Mouse (Mus musculus): ENCODE results near the gene Tmem178b. TPM values are rescaled to one million over a fixed set of nuclear protein-coding genes. Genes with fewer than 3 reads are reported as not detected.

The Tmem178b gene
- polyA plus RNA-seq, 1 experiment from 2014 or later = 0.63 TPM

- no peaks in the 10 kb centered on the region for H3K27me3 ChIP-seq
- ATAC-seq (ENCODE audit: insufficient number of reproducible peaks, low FRiP score, low TSS enrichment, low read depth) = no peak
These were observed 239.4 kb downstream of the Tmem178b start for GRCm38 (mm10) chr6:40112488-40112887.

GRCm38 (mm10) chr6:40116225-40116624, 243.2 kb downstream of the Tmem178b start:
- no peak for ATAC-seq (ENCODE audit: insufficient number of reproducible peaks, low FRiP score, low TSS enrichment, low read depth)
- 47% methylated on average over 3 of the region's 3 CpGs for WGBS
- H3K36me3 ChIP-seq = no peaks in the 10 kb centered on the region
- no peaks in the 10 kb centered on the region for H3K9me3 ChIP-seq
- no peaks in the 10 kb centered on the region for H3K4me1 ChIP-seq
- H3K27me3 ChIP-seq = no peaks in the 10 kb centered on the region
- no peak overlapping the region for H3K27ac ChIP-seq
- no peak overlapping the region for H3K9ac ChIP-seq
- H3K4me3 ChIP-seq = no peak overlapping the region
- no peak overlapping the region for H3K4me2 ChIP-seq

More at GRCm38 (mm10) chr6:40112488-40112887, 239.4 kb downstream of the Tmem178b start:
- no peaks in the 10 kb centered on the region for H3K9me3 ChIP-seq
- H3K4me3 ChIP-seq = no peak overlapping the region
- no peak overlapping the region for H3K27ac ChIP-seq
- no peaks in the 10 kb centered on the region for H3K4me1 ChIP-seq
- H3K4me2 ChIP-seq = no peak overlapping the region
- no peaks in the 10 kb centered on the region for H3K36me3 ChIP-seq
- H3K9ac ChIP-seq = no peak overlapping the region
- 63% methylated on average over 10 of the region's 10 CpGs for WGBS

- Histone ChIP-seq H3K9ac (no peak overlapping the region), H3K36me3 (no peaks in the 10 kb centered on the region), H3K27me3 (no peaks in the 10 kb centered on the region), H3K27ac (no peak overlapping the region), H3K4me3 (no peak overlapping the region), H3K9me3 (no peaks in the 10 kb centered on the region), H3K4me2 (no peak overlapping the region), H3K4me1 (no peaks in the 10 kb centered on the region)
- WGBS = 84% methylated on average over 2 of the region's 2 CpGs
- no peak for ATAC-seq (ENCODE audit: insufficient number of reproducible peaks, low FRiP score, low TSS enrichment, low read depth)
These were observed 247.1 kb downstream of the Tmem178b start for GRCm38 (mm10) chr6:40120176-40120575.

GRCm38 (mm10) chr6:40121494-40121893, 248.4 kb downstream of the Tmem178b start:
- H3K9ac ChIP-seq = no peak overlapping the region
- no peak overlapping the region for H3K27ac ChIP-seq
- WGBS = 62% methylated on average over 4 of the region's 4 CpGs
- no peaks in the 10 kb centered on the region for H3K4me1 ChIP-seq
- no peak overlapping the region for H3K4me2 ChIP-seq
- H3K9me3 ChIP-seq = no peaks in the 10 kb centered on the region
- no peaks in the 10 kb centered on the region for H3K27me3 ChIP-seq
- H3K36me3 ChIP-seq = no peaks in the 10 kb centered on the region
- H3K4me3 ChIP-seq = no peak overlapping the region
- no peak for ATAC-seq (ENCODE audit: insufficient number of reproducible peaks, low FRiP score, low TSS enrichment, low read depth)

DNA sequence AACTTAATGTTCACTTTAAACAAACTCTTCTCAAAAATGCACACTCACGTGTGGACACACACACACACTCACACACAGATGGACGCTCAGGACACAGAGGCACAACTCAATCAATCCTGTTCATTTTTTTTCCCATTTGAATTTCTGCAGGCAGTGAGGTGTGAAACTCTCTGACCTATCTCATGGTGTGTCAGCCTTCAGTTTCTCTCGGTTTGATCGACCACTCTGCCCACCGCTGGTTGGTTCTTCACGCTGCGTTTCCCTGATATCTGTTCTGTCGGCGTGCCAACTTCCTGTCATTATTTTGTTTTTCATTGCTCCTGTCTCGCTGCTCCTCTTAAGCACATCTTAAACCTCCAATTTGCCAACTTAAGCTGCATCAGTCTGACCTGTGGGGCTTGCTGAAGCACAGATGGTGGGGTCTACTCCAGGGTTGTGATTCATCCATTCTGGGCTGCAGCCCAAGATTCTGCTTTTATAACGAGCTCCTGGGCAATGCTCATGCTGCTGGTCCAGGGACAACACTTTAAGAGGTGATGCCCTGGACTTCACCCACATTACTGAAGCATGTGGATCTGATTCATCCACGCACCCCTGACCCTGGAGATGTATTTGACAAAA, 250.1 kb downstream of the Tmem178b start:
- no peaks in the 10 kb centered on the region for H3K36me3 ChIP-seq
- H3K4me1 ChIP-seq = no peaks in the 10 kb centered on the region
- no peak overlapping the region for H3K9ac ChIP-seq
- H3K27me3 ChIP-seq = no peaks in the 10 kb centered on the region
- no peak overlapping the region for H3K4me3 ChIP-seq
- ATAC-seq (ENCODE audit: insufficient number of reproducible peaks, low FRiP score, low TSS enrichment, low read depth) = no peak
- WGBS = 64% methylated on average over 12 of the region's 12 CpGs
- H3K4me2 ChIP-seq = no peak overlapping the region
- no peaks in the 10 kb centered on the region for H3K9me3 ChIP-seq
- no peak overlapping the region for H3K27ac ChIP-seq

GRCm38 (mm10) chr6:40123960-40124359, 250.9 kb downstream of the Tmem178b start:
- no peaks in the 10 kb centered on the region for H3K27me3 ChIP-seq
- no peaks in the 10 kb centered on the region for H3K4me1 ChIP-seq
- H3K36me3 ChIP-seq = no peaks in the 10 kb centered on the region
- H3K4me2 ChIP-seq = no peak overlapping the region
- no peak overlapping the region for H3K4me3 ChIP-seq
- H3K9me3 ChIP-seq = no peaks in the 10 kb centered on the region
- ATAC-seq (ENCODE audit: insufficient number of reproducible peaks, low FRiP score, low TSS enrichment, low read depth) = no peak
- H3K27ac ChIP-seq = no peak overlapping the region
- no peak overlapping the region for H3K9ac ChIP-seq

GRCm38 (mm10) chr6:40128716-40129115, 255.6 kb downstream of the Tmem178b start:
- no peaks in the 10 kb centered on the region for H3K4me1 ChIP-seq
- H3K9ac ChIP-seq = no peak overlapping the region
- H3K4me3 ChIP-seq = no peak overlapping the region
- no peak for ATAC-seq (ENCODE audit: insufficient number of reproducible peaks, low FRiP score, low TSS enrichment, low read depth)
- H3K27ac ChIP-seq = no peak overlapping the region
- no peaks in the 10 kb centered on the region for H3K27me3 ChIP-seq
- 83% methylated on average over 6 of the region's 6 CpGs for WGBS
- no peak overlapping the region for H3K4me2 ChIP-seq
- no peaks in the 10 kb centered on the region for H3K9me3 ChIP-seq
- H3K36me3 ChIP-seq = no peaks in the 10 kb centered on the region

GRCm38 (mm10) chr6:40131936-40132335, 258.9 kb downstream of the Tmem178b start:
- WGBS = 88% methylated on average over 1 of the region's 1 CpGs
- Histone ChIP-seq H3K9ac (no peak overlapping the region), H3K9me3 (no peaks in the 10 kb centered on the region), H3K27me3 (no peaks in the 10 kb centered on the region), H3K4me1 (no peaks in the 10 kb centered on the region), H3K4me2 (no peak overlapping the region), H3K36me3 (no peaks in the 10 kb centered on the region), H3K27ac (no peak overlapping the region), H3K4me3 (no peak overlapping the region)
- ATAC-seq (ENCODE audit: insufficient number of reproducible peaks, low FRiP score, low TSS enrichment, low read depth) = no peak

- Histone ChIP-seq H3K4me1 (no peaks in the 10 kb centered on the region), H3K9ac (no peak overlapping the region), H3K36me3 (no peaks in the 10 kb centered on the region), H3K27ac (no peak overlapping the region), H3K4me2 (no peak overlapping the region), H3K27me3 (no peaks in the 10 kb centered on the region), H3K4me3 (no peak overlapping the region), H3K9me3 (no peaks in the 10 kb centered on the region)
- 79% methylated on average over 6 of the region's 6 CpGs for WGBS
- ATAC-seq (ENCODE audit: insufficient number of reproducible peaks, low FRiP score, low TSS enrichment, low read depth) = no peak
These were observed 260.4 kb downstream of the Tmem178b start for GRCm38 (mm10) chr6:40133436-40133835.

- Histone ChIP-seq H3K4me3 (no peak overlapping the region), H3K9me3 (no peaks in the 10 kb centered on the region), H3K36me3 (no peaks in the 10 kb centered on the region), H3K4me2 (no peak overlapping the region), H3K9ac (no peak overlapping the region), H3K4me1 (no peaks in the 10 kb centered on the region), H3K27ac (no peak overlapping the region), H3K27me3 (no peaks in the 10 kb centered on the region)
- WGBS = 63% methylated on average over 6 of the region's 6 CpGs
- ATAC-seq (ENCODE audit: insufficient number of reproducible peaks, low FRiP score, low TSS enrichment, low read depth) = no peak
These were observed 262.6 kb downstream of the Tmem178b start for GRCm38 (mm10) chr6:40135716-40136115.

DNA sequence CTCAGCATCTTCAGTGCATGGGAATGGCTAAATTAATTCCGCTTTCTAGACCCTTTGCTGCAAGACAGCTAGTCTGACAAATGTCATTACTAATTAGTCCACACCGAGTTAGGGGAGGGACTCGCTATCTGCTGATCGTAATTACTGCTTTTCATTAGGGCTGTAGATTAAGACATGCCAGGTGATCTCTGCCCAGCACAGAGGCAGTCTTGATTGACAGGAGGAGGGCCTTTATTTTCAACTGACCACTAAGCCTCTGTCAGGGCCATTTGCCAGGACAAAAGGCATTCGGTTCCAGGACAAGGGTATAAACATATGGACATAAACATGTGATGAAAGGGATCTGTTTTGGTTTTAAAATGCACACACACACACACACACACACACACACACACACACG, 264.3 kb downstream of the Tmem178b start:
- no peaks in the 10 kb centered on the region for H3K36me3 ChIP-seq
- no peak for ATAC-seq (ENCODE audit: insufficient number of reproducible peaks, low FRiP score, low TSS enrichment, low read depth)
- 58% methylated on average over 6 of the region's 6 CpGs for WGBS
- no peaks in the 10 kb centered on the region for H3K4me1 ChIP-seq
- H3K27ac ChIP-seq = no peak overlapping the region
- no peaks in the 10 kb centered on the region for H3K9me3 ChIP-seq
- no peak overlapping the region for H3K4me2 ChIP-seq
- H3K4me3 ChIP-seq = no peak overlapping the region
- no peaks in the 10 kb centered on the region for H3K27me3 ChIP-seq
- no peak overlapping the region for H3K9ac ChIP-seq

DNA sequence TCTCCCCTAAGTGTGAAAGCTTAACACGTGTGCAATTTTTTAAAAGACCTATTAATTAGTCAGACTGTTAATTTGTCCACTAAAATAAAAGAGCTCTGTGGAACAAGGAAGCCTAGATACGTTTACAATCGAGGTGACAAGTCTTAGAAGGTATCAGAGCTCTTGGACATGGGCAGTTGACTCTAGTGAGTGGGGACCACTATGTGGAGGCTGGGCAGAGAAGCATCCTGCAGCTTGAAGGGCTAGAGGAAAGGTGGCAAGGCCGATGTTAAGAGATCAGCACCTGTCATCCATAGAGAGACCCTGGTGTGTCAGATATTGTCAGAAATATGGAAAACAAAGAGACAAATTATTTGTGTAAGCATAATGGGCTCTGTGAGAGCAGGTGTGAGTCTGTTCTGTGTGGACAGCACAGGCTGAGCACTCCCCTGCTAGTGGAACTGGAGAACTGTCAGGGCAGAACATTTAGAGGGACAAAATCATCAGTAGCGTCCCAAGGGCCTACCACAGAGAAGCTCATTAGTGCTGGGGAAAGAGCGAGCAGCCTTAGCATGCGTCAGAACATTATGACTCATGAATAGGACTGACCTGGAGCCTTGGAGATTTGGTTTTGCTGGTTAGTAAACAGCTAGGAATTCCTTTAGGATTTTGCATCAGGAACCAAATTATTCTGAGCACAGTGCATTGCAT, 264.9 kb downstream of the Tmem178b start:
- H3K27ac ChIP-seq = no peak overlapping the region
- H3K36me3 ChIP-seq = no peaks in the 10 kb centered on the region
- ATAC-seq (ENCODE audit: insufficient number of reproducible peaks, low FRiP score, low TSS enrichment, low read depth) = no peak
- H3K27me3 ChIP-seq = no peaks in the 10 kb centered on the region
- no peaks in the 10 kb centered on the region for H3K4me1 ChIP-seq
- H3K9me3 ChIP-seq = no peaks in the 10 kb centered on the region
- no peak overlapping the region for H3K4me3 ChIP-seq
- H3K9ac ChIP-seq = no peak overlapping the region
- H3K4me2 ChIP-seq = no peak overlapping the region
- WGBS = 59% methylated on average over 7 of the region's 7 CpGs
